12 mouse cellular contexts compared by ENCODE assay signal in genomic region chr5:118614571-118614981, GRCm38 (mm10). TPM values are rescaled to one million over a fixed set of nuclear protein-coding genes. Genes with fewer than 3 reads are reported as not detected.
DNase-seq lines count a peak whose midpoint lies in the region; ATAC-seq and TF ChIP-seq lines count a peak whose summit lies in the region.
"Had no signal": no experiment of that assay in that cellular context is flagged by ENCODE, and none has a peak within 500 bp of the region (broad histone marks: within the 10 kb centered on the region; RNA-seq: fewer than 3 reads in every experiment).

No protein-coding gene starts in this region.

- H3K4me2 ChIP-seq in liver, embryonic 13.5 days = no peak overlapping the region
- no peak overlapping the region for H3K4me2 ChIP-seq in hindbrain, embryonic 12.5 days (replicated peaks)
- H3K4me2 ChIP-seq in forebrain, postnatal 0 days (ENCODE audit: low read depth) = no peak overlapping the region
- H3K4me2 ChIP-seq: limb, embryonic 12.5 days had no signal

- peaks cover 11% of the 10 kb centered on the region for H3K36me3 ChIP-seq in liver, embryonic 13.5 days
- H3K36me3 ChIP-seq in hindbrain, embryonic 12.5 days = no peaks in the 10 kb centered on the region
- H3K36me3 ChIP-seq in forebrain, postnatal 0 days (ENCODE audit: insufficient read depth) = no peaks in the 10 kb centered on the region
- H3K36me3 ChIP-seq: limb, embryonic 12.5 days; midbrain, embryonic 10.5 days had no signal

- H3K27ac ChIP-seq in cerebellum, adult 2 months (ENCODE audit: insufficient read depth, low read length) = 0 out of 2 replicates have a peak overlapping the region, but pooled peaks have one; percentile 34
- peak overlapping the region; percentile 3; the same call in 1 of the 2 replicates for H3K27ac ChIP-seq in liver, embryonic 13.5 days
- H3K27ac ChIP-seq in hindbrain, embryonic 12.5 days = no peak overlapping the region
- H3K27ac ChIP-seq in forebrain, postnatal 0 days (ENCODE audit: low read depth, low read length) = no peak overlapping the region
- H3K27ac ChIP-seq: midbrain, embryonic 10.5 days had no signal

- no peak overlapping the region for H3K4me3 ChIP-seq in cerebellum, adult 2 months (replicated peaks; ENCODE audit: insufficient read depth, low read depth, low read length)
- no peak overlapping the region for H3K4me3 ChIP-seq in liver, embryonic 13.5 days (replicated peaks)
- H3K4me3 ChIP-seq in hindbrain, embryonic 12.5 days = no peak overlapping the region
- no peak overlapping the region for H3K4me3 ChIP-seq in forebrain, postnatal 0 days (ENCODE audit: low read depth, low read length)
- H3K4me3 ChIP-seq: limb, embryonic 12.5 days; midbrain, embryonic 10.5 days had no signal

- no peaks in the 10 kb centered on the region for H3K27me3 ChIP-seq in cerebellum, adult 2 months (ENCODE audit: control insufficient read depth, insufficient read depth, low read length)
- H3K27me3 ChIP-seq in liver, embryonic 13.5 days = no peaks in the 10 kb centered on the region
- no peaks in the 10 kb centered on the region for H3K27me3 ChIP-seq in hindbrain, embryonic 12.5 days
- no peaks in the 10 kb centered on the region for H3K27me3 ChIP-seq in forebrain, postnatal 0 days (ENCODE audit: insufficient read depth, low read length)
- H3K27me3 ChIP-seq: limb, embryonic 12.5 days had no signal

- H3K9me3 ChIP-seq in liver, embryonic 13.5 days (replicated peaks) = no peaks in the 10 kb centered on the region
- no peaks in the 10 kb centered on the region for H3K9me3 ChIP-seq in hindbrain, embryonic 12.5 days (replicated peaks)
- no peaks in the 10 kb centered on the region for H3K9me3 ChIP-seq in forebrain, postnatal 0 days (ENCODE audit: low read length)
- H3K9me3 ChIP-seq: limb, embryonic 12.5 days; midbrain, embryonic 10.5 days had no signal

- H3K4me1 ChIP-seq in cerebellum, adult 2 months (ENCODE audit: control insufficient read depth, insufficient read depth, low read length) = peaks cover 31% of the 10 kb centered on the region
- peaks cover 63% of the 10 kb centered on the region for H3K4me1 ChIP-seq in liver, embryonic 13.5 days (replicated peaks)
- peaks cover 55% of the 10 kb centered on the region for H3K4me1 ChIP-seq in hindbrain, embryonic 12.5 days
- H3K4me1 ChIP-seq in forebrain, postnatal 0 days (ENCODE audit: insufficient read depth) = peaks cover 10% of the 10 kb centered on the region; the same call in 1 of the 2 replicates

- DNase-seq in cerebellum, adult 2 months = no peak
- DNase-seq in cerebellum, postnatal 10 days = no peak
- DNase-seq in liver, embryonic 13.5 days = no peak
- DNase-seq in liver (no peak), MEL-GATA-1-ER (ENCODE audit: extremely low read depth, low read depth) (peak; percentile 78)
- peak; percentile 61 for DNase-seq in naive thymus-derived CD4-positive, alpha-beta T cell, adult 2 months (ENCODE audit: low read depth)
- no peak for DNase-seq in forebrain, postnatal 0 days
- DNase-seq: gastrocnemius, postnatal 14 days; right cerebral cortex, postnatal 4 days had no signal

- no peak for ATAC-seq in liver, embryonic 13.5 days (ENCODE audit: low read depth)
- ATAC-seq in hindbrain, embryonic 12.5 days (ENCODE audit: low FRiP score) = no peak
- no peak for ATAC-seq in forebrain, postnatal 0 days

- H3K9ac ChIP-seq in liver, embryonic 13.5 days = no peak overlapping the region
- H3K9ac ChIP-seq in hindbrain, embryonic 12.5 days = no peak overlapping the region
- H3K9ac ChIP-seq in forebrain, postnatal 0 days = no peak overlapping the region
- H3K9ac ChIP-seq: limb, embryonic 12.5 days had no signal

- TF ChIP-seq POLR2A in cerebellum, adult 2 months (IDR thresholded peaks at IDR 0.05; ENCODE audit: borderline replicate concordance, insufficient read depth, low read length) = no peak

- WGBS in cerebellum, adult 2 months = 81% methylated on average over 2 of the region's 2 CpGs
- 10% methylated on average over 2 of the region's 2 CpGs for WGBS in liver, embryonic 13.5 days (ENCODE audit: insufficient replicate concordance)
- WGBS in hindbrain, embryonic 12.5 days = 52% methylated on average over 2 of the region's 2 CpGs
- WGBS in forebrain, postnatal 0 days = 64% methylated on average over 2 of the region's 2 CpGs

- no peak for TF ChIP-seq CTCF in cerebellum, adult 2 months (IDR thresholded peaks at IDR 0.05; ENCODE audit: borderline replicate concordance, insufficient read depth, low read depth, low read length)
- no peak for TF ChIP-seq CTCF in forebrain, postnatal 0 days (IDR thresholded peaks at IDR 0.05; ENCODE audit: low read depth)

RNA-seq across cellular contexts. Expression of gene Med13l, which starts 54.1 kb away (rescaled TPM):
- polyA plus RNA-seq in cerebellum, adult 2 months (2012; rRNA removed) = 22.7 and 23.0 TPM in 2 replicates
- polyA plus RNA-seq in liver, embryonic 13.5 days (2015; fragmentation: Nextera tagmentation; extraction: Ambion mirVana) = 10.1 and 10.2 TPM in 2 replicates
- polyA plus RNA-seq in hindbrain, embryonic 12.5 days (2016; fragmentation: Nextera tagmentation; extraction: Ambion mirVana) = 18.1 and 18.7 TPM in 2 replicates
- total RNA-seq in forebrain, postnatal 0 days (2014; rRNA removed) = 27.9 and 31.0 TPM in 2 replicates
- 9.1 and 12.5 TPM in 2 replicates for polyA plus RNA-seq in forebrain, postnatal 0 days (2015; fragmentation: Nextera tagmentation; extraction: Ambion mirVana)

Comparison
In these comparisons a context has a peak if more than half of its experiments do, and no peak if none do; other contexts are left out.
1. DNase-seq: peak in MEL-GATA-1-ER (single experiment) and naive thymus-derived CD4-positive, alpha-beta T cell, adult 2 months (single experiment); none in cerebellum, adult 2 months (0 of 2), cerebellum, postnatal 10 days (0 of 2), liver, embryonic 13.5 days (single experiment), liver (single experiment) and forebrain, postnatal 0 days (single experiment).
2. H3K27ac ChIP-seq: peak in cerebellum, adult 2 months (single experiment) and liver, embryonic 13.5 days (single experiment); none in hindbrain, embryonic 12.5 days (single experiment) and forebrain, postnatal 0 days (single experiment).